Mouse (Mus musculus): ENCODE results near the gene Fdxr.

- TF ChIP-seq POLR2A (IDR thresholded peaks at IDR 0.05; ENCODE audit: insufficient read length, low read depth) (no peak), MYOG (IDR thresholded peaks at IDR 0.05; ENCODE audit: control insufficient read depth in 1 of 3, insufficient read depth in 1 of 3, insufficient read length in 2 of 3, low read depth in 2 of 3) (no peak), USF1 (IDR thresholded peaks at IDR 0.05; ENCODE audit: low read depth) (no peak), REST (IDR thresholded peaks at IDR 0.05; ENCODE audit: insufficient read depth, insufficient read length) (no peak), TCF3 (IDR thresholded peaks at IDR 0.05; ENCODE audit: insufficient read length, low read depth) (no peak), MAX (IDR thresholded peaks at IDR 0.05; ENCODE audit: low read depth) (no peak), TCF12 (IDR thresholded peaks at IDR 0.05; ENCODE audit: insufficient read depth, poor library complexity, severe bottlenecking) (no peak), E2F4 (IDR thresholded peaks at IDR 0.05; ENCODE audit: insufficient read depth) (no peak), MYOD1 (IDR thresholded peaks at IDR 0.05; ENCODE audit: control insufficient read depth in 1 of 3, insufficient read length in 2 of 3, low read depth in 2 of 3) (no peak)
Observed at GRCm38 (mm10) chr11:115317204-115317603, 40.4 kb upstream of the Fdxr start.
